Mouse (Mus musculus): ENCODE measurements around the gene Hmg20a. TPM values are rescaled to one million over a fixed set of nuclear protein-coding genes. Genes with fewer than 3 reads are reported as not detected.

Gene Hmg20a
- 42.7 and 43.0 TPM in 2 replicates for polyA plus RNA-seq (2015; fragmentation: Nextera tagmentation; extraction: Ambion mirVana)

GRCm38 (mm10) chr9:56417948-56418737 is at the start of gene Hmg20a, which contains the start of gene Peak1:
Gene Hmg20a, plus strand, starts transcription at chr9:56418609.
Gene Peak1, minus strand, starts transcription at chr9:56418067.
- peak within 1 kb of the TSS; percentile 96 for H3K27ac ChIP-seq
- H3K36me3 ChIP-seq = no peaks in the 10 kb centered on the region
- H3K9me3 ChIP-seq = no peaks in the 10 kb centered on the region
- H3K27me3 ChIP-seq (replicated peaks) = no peaks in the 10 kb centered on the region
- H3K4me2 ChIP-seq (replicated peaks) = peak within 1 kb of the TSS; percentile 65
- peak within 1 kb of the TSS; percentile 87 for H3K4me3 ChIP-seq (replicated peaks)
- ATAC-seq = peak; percentile 96
- WGBS = under 1% methylated on average over 59 of the region's 59 CpGs
- peaks cover 6% of the 10 kb centered on the region for H3K4me1 ChIP-seq (replicated peaks)
- H3K9ac ChIP-seq = peak within 1 kb of the TSS; percentile 89

DNA sequence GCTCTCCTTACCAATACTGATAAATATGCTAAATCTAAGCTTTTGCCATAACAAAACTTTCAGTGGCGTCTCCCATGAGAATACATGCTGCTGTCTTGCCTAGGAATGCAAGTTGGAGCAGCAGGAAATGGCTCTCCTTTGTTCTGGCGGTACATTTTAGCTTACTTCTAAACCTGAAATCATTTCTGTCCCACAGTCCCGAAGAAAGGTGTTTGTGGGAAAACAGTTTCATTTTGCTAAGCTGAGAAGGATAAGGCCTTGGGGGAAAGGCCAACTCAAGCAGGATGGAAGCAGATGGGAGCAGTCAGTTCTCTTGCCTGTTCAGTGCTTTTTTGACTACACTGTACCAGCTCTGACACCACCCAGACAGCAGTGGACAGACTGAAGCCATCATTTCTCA is 49.6 kb upstream of the Hmg20a start:
- H3K27me3 ChIP-seq (replicated peaks) = no peaks in the 10 kb centered on the region
- no peaks in the 10 kb centered on the region for H3K36me3 ChIP-seq
- WGBS = 49% methylated on average over 3 of the region's 3 CpGs
- no peak overlapping the region for H3K4me3 ChIP-seq (replicated peaks)
- peaks cover 7% of the 10 kb centered on the region; the same call in 1 of the 2 replicates for H3K4me1 ChIP-seq (replicated peaks)
- no peak for ATAC-seq
- H3K27ac ChIP-seq = no peak overlapping the region
- H3K9ac ChIP-seq = no peak overlapping the region
- H3K4me2 ChIP-seq (replicated peaks) = no peak overlapping the region
- H3K9me3 ChIP-seq = no peaks in the 10 kb centered on the region

DNA sequence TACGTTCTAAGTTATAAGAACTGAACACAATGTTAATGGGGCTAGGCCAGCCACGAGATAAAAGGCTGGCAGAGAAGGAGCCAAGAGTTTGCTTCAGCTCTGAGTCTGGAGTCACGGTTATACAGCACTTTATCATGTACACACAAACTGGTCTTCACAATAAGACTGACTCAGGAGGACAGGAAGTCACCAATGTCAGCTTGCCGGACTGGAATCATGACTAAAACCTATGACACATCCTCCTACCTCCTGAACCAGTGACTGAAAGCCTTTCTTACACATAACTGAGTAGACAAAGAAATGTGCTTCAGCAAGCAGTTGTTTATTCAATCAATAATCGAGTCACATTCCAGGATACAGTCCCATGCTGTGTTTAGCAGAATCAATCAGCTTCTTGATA is 47.7 kb upstream of the Hmg20a start:
- Histone ChIP-seq H3K36me3 (no peaks in the 10 kb centered on the region), H3K27ac (no peak overlapping the region), H3K27me3 (replicated peaks) (no peaks in the 10 kb centered on the region), H3K4me3 (replicated peaks) (no peak overlapping the region), H3K9me3 (no peaks in the 10 kb centered on the region), H3K9ac (no peak overlapping the region), H3K4me2 (replicated peaks) (no peak overlapping the region), H3K4me1 (replicated peaks) (peaks cover 7% of the 10 kb centered on the region; the same call in 1 of the 2 replicates)
- 37% methylated on average over 5 of the region's 5 CpGs for WGBS
- ATAC-seq = no peak

DNA sequence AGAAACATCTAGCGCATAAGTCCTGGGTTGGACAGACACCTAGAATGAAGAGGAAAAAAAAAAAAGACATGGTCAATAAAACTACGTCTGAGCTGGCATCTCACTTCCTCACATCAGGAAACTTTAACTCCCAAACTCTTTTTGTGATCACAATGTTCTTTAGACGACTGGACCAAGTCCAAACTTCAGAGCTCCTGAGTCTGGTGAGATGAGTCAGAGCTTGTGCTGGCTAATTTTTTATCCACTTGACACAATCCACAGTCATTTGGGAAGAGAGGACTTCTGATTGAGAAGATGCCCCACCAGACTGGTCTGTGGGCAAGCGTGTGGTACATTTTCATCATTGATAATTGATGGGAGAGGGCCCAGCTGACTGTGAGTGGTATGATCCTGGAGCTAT is 44.0 kb upstream of the Hmg20a start:
- ATAC-seq = no peak
- H3K27me3 ChIP-seq (replicated peaks) = no peaks in the 10 kb centered on the region
- no peak overlapping the region for H3K4me2 ChIP-seq (replicated peaks)
- 51% methylated on average over 4 of the region's 4 CpGs for WGBS
- no peaks in the 10 kb centered on the region for H3K9me3 ChIP-seq
- no peaks in the 10 kb centered on the region for H3K36me3 ChIP-seq
- H3K4me3 ChIP-seq (replicated peaks) = no peak overlapping the region
- H3K27ac ChIP-seq = no peak overlapping the region
- H3K9ac ChIP-seq = no peak overlapping the region
- peaks cover 5% of the 10 kb centered on the region; the same call in 1 of the 2 replicates for H3K4me1 ChIP-seq (replicated peaks)

DNA sequence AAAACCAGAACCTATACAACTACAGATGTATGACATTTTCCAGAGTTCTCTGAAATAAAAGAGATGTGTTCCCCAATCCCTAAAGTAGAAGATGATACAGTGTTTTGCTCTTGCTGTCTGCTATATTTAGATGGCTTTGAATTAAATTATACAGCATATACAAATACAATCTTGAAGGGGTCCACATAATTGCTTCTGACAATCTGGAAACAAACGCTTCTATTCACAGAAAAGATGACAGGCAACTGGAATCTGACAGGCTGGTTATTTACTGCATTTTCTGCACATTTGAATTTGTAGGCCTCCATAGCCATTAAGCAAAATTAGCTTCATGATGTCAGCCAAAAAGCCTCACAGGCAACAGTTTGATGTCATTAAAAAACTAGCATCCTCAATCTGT is 35.6 kb upstream of the Hmg20a start:
- Histone ChIP-seq H3K36me3 (no peaks in the 10 kb centered on the region), H3K4me1 (replicated peaks) (no peaks in the 10 kb centered on the region; the same call in 1 of the 2 replicates), H3K4me2 (replicated peaks) (no peak overlapping the region), H3K4me3 (replicated peaks) (no peak overlapping the region), H3K27ac (no peak overlapping the region), H3K9ac (no peak overlapping the region), H3K27me3 (replicated peaks) (no peaks in the 10 kb centered on the region), H3K9me3 (no peaks in the 10 kb centered on the region)
- ATAC-seq = no peak
- WGBS = 46% methylated on average over 1 of the region's 1 CpGs

GRCm38 (mm10) chr9:56392857-56393256 is 25.6 kb upstream of the Hmg20a start:
- ATAC-seq = no peak
- no peaks in the 10 kb centered on the region for H3K27me3 ChIP-seq (replicated peaks)
- no peaks in the 10 kb centered on the region for H3K9me3 ChIP-seq
- H3K4me3 ChIP-seq (replicated peaks) = no peak overlapping the region
- 85% methylated on average over 3 of the region's 3 CpGs for WGBS
- H3K9ac ChIP-seq = no peak overlapping the region
- H3K27ac ChIP-seq = no peak overlapping the region
- no peaks in the 10 kb centered on the region for H3K36me3 ChIP-seq
- H3K4me1 ChIP-seq (replicated peaks) = no peaks in the 10 kb centered on the region
- H3K4me2 ChIP-seq (replicated peaks) = no peak overlapping the region

DNA sequence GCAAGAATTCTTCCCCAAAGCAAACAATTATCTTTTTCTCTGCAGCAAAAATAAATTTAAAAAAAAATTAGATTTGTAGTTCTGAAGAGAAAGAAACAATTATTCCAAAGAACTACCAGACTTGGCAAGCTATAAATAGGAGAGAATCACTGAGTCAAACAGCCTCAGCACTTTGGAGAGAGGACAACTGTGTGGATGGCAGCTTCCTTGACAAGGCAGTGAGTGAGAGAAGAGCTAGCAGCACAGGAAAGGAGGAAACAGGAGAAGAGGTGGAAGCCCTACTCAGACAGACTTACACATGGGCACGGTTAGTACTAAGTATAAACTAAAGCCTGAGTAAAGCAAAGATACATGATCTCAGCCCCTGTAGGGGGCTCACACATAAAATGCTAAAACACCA is 22.1 kb upstream of the Hmg20a start:
- Histone ChIP-seq H3K27ac (no peak overlapping the region), H3K27me3 (replicated peaks) (no peaks in the 10 kb centered on the region), H3K36me3 (no peaks in the 10 kb centered on the region), H3K4me1 (replicated peaks) (no peaks in the 10 kb centered on the region), H3K9ac (no peak overlapping the region), H3K4me3 (replicated peaks) (no peak overlapping the region), H3K9me3 (no peaks in the 10 kb centered on the region), H3K4me2 (replicated peaks) (no peak overlapping the region)
- no peak for ATAC-seq
- 46% methylated on average over 1 of the region's 1 CpGs for WGBS

DNA sequence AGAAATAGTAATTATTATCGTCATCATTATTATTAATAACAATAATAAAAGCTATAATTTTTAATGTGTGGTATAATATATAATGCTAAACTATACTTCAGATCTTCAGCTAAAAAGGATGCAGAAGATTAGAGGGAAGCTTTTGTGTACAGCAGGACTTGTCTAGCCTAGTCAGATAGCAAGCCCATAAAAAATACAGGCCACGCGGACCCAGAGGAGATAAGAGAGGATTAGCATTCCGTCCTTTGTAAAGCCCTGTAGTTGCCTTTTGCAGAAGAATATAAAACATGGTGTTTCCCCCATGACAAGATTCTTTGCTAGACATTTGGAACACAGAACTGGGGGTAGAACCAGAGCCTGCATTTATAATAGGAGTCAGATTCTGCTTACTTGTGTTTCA is 13.8 kb upstream of the Hmg20a start:
- Histone ChIP-seq H3K4me1 (replicated peaks) (no peaks in the 10 kb centered on the region), H3K9ac (no peak overlapping the region), H3K36me3 (no peaks in the 10 kb centered on the region), H3K9me3 (no peaks in the 10 kb centered on the region), H3K27ac (no peak overlapping the region), H3K27me3 (replicated peaks) (no peaks in the 10 kb centered on the region), H3K4me2 (replicated peaks) (no peak overlapping the region), H3K4me3 (replicated peaks) (no peak overlapping the region)
- no peak for ATAC-seq
- 50% methylated on average over 4 of the region's 4 CpGs for WGBS

DNA sequence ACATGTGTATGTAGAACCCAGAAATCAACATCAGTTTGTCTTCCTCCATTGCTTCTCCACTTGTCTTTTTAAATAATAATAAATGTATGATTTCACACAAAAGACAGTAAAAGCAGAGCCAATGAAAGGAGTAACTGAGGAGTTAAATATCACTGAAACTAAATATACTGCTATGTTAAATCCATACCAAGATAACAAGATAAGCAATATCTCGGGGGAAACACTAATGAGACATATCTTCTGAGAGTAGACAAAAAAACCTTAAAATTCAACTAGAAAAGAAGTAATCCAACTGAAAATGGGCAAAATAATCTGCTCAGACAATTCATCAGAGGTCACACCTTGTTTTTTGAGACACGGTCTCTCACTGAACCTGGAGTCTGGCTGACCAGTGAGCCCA is 8.5 kb upstream of the Hmg20a start:
- H3K4me3 ChIP-seq (replicated peaks) = no peak overlapping the region
- no peaks in the 10 kb centered on the region for H3K4me1 ChIP-seq (replicated peaks)
- H3K9me3 ChIP-seq = no peaks in the 10 kb centered on the region
- ATAC-seq = no peak
- H3K9ac ChIP-seq = no peak overlapping the region
- WGBS = 87% methylated on average over 2 of the region's 2 CpGs
- H3K27me3 ChIP-seq (replicated peaks) = no peaks in the 10 kb centered on the region
- no peak overlapping the region for H3K27ac ChIP-seq
- no peaks in the 10 kb centered on the region for H3K36me3 ChIP-seq
- H3K4me2 ChIP-seq (replicated peaks) = no peak overlapping the region

DNA sequence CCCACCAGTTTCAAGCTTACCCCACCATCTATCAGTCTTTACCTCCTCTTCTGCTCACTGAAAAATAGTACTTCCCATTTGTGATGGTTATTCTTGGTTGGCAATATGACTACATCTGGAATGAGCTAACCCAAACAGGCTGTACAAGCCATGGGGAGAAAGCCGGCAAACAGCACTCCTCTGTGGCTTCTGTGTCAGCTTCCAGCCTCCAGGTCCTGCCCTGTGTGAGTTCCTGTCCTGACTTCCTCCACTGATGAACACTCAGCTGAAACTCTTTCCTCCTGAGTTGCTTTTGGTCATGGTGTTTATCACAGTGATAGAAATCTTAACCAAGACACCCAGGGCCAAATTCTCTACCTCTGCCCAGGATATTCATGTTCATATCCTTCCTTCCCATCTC is 5.7 kb upstream of the Hmg20a start:
- Histone ChIP-seq H3K27ac (no peak overlapping the region), H3K9ac (no peak overlapping the region), H3K36me3 (no peaks in the 10 kb centered on the region), H3K4me2 (replicated peaks) (no peak overlapping the region), H3K4me3 (replicated peaks) (no peak overlapping the region), H3K27me3 (replicated peaks) (no peaks in the 10 kb centered on the region), H3K4me1 (replicated peaks) (no peaks in the 10 kb centered on the region), H3K9me3 (no peaks in the 10 kb centered on the region)
- no peak for ATAC-seq
- 72% methylated on average over 1 of the region's 1 CpGs for WGBS

GRCm38 (mm10) chr9:56414322-56414721 is 4.1 kb upstream of the Hmg20a start:
- H3K4me3 ChIP-seq (replicated peaks) = no peak overlapping the region
- ATAC-seq = no peak
- H3K27me3 ChIP-seq (replicated peaks) = no peaks in the 10 kb centered on the region
- H3K4me2 ChIP-seq (replicated peaks) = no peak overlapping the region
- no peaks in the 10 kb centered on the region for H3K9me3 ChIP-seq
- no peak overlapping the region for H3K9ac ChIP-seq
- H3K4me1 ChIP-seq (replicated peaks) = no peaks in the 10 kb centered on the region
- H3K36me3 ChIP-seq = no peaks in the 10 kb centered on the region
- H3K27ac ChIP-seq = no peak overlapping the region

GRCm38 (mm10) chr9:56415393-56415792 is 3.0 kb upstream of the Hmg20a start:
- Histone ChIP-seq H3K9ac (no peak overlapping the region), H3K9me3 (no peaks in the 10 kb centered on the region), H3K27ac (no peak overlapping the region), H3K4me2 (replicated peaks) (0 out of 2 replicates have a peak overlapping the region, but pooled peaks have one; percentile 65), H3K4me3 (replicated peaks) (no peak overlapping the region), H3K4me1 (replicated peaks) (no peaks in the 10 kb centered on the region; the same call in 1 of the 2 replicates), H3K27me3 (replicated peaks) (no peaks in the 10 kb centered on the region), H3K36me3 (no peaks in the 10 kb centered on the region)
- 80% methylated on average over 1 of the region's 1 CpGs for WGBS
- ATAC-seq = no peak
